Mouse (Mus musculus) left cerebral cortex, adult 2 months (tissue): Measurements from ENCODE around the gene Map3k12. TPM values are rescaled to one million over a fixed set of nuclear protein-coding genes. Genes with fewer than 3 reads are reported as not detected.

Experiments used
- DNase-seq, 2 experiments: peaks; one replicate each; pipeline ENCODE4 v3.0.0; 2021 to 2022; ENCODE audit warnings: low spot score in 2 of 2, mixed read lengths in 1 of 2; ENCODE audit errors: extremely low spot score in 1 of 2
- H3K27ac ChIP-seq: fragments of 200-600 bp; 2 replicates; pipeline ENCODE4 v1.8.1; 2022
- H3K4me3 ChIP-seq: fragments of 200-600 bp; 2 replicates; pipeline ENCODE4 v1.8.1; 2022
- CTCF ChIP-seq: fragments of 200-600 bp; IDR thresholded peaks from 2 replicates; pipeline ENCODE4 v1.8.1; 2022; ENCODE audit warnings: antibody characterized with exemption, mild to moderate bottlenecking, moderate library complexity
- intact Hi-C: fragments of 180-260 bp; cut with DNase I; formaldehyde crosslinking; loops from one replicate; pipeline ENCODE4 v1.15.1; 2025
- total RNA-seq, 2 experiments: library from RNA; stranded (reverse); gene quantifications; 2 replicates each; pipeline ENCODE4 v1.2.3; 2021

Map3k12 gene
- total RNA-seq, 2 experiments from 2014 or later, result 96.5 to 96.8 TPM

DNA sequence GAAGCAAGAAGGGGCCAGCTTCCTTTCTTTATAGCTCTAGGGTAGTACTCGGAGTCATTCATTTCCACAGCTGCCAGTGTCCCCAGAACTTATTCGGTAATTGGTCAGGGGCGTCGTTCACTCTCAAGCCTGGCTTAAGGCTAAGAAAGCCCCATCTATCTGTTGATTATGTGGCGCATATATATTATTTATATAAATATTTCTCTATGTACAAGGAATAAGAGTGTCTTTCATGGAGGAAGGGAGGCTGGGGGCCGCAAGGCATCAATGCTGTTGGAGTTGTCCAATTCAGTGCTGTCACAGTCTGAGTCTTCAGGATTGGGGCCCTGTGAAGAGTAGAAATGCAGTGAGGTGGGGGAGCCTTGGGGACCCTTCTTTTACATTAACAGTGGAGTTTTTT lies 17.0 kb downstream of the Map3k12 start:
- no peak for TF ChIP-seq CTCF
- DNase-seq, result no peak
- Histone ChIP-seq H3K4me3 (no peak overlapping the region), H3K27ac (no peak overlapping the region)
- intact Hi-C loops, result no loop called here

DNA sequence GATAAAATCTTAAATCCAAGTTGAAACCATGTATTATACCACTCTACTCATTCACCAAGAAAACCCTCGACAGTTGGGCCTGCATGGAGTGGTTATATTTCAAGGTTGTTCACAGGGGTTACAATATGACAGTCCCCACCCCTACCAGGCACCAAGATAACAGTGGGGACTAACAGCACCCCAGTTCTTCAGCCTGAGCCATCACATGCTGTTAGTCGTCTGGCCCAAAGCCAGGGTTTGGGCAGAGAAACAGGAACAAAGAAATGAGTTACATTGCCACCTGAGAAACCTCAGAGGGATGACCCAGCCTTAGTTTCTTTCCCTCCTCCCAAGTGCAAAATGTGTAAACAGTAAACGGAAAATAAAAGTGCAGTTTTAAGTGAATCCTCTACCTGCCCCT lies 17.5 kb downstream of the Map3k12 start:
- intact Hi-C loops, result no loop called here
- no peak for TF ChIP-seq CTCF
- H3K27ac ChIP-seq, result peak overlapping the region; percentile 33; the same call in 1 of the 2 replicates
- H3K4me3 ChIP-seq, result no peak overlapping the region
- DNase-seq, result no peak

DNA sequence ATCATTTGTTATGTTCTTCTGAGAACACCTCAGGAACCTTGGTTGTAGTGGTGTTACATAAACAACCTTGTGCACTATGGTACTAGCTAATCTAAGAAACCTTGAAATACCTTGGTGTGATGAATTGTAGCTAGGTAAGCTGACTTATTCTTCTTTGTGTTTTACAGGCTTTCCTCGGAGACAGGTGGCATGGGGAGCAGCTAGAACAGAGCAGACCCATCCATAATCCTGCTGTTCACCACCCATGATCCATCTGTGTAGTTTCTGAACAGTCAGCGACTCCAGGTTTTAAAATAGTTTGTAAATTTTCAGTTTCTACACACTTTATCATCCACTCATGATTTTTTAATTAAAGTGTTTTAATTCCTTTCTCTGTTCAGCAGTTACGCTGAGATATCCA lies 18.5 kb downstream of the Map3k12 start:
- DNase-seq, result no peak
- intact Hi-C loops, result no loop called here
- no peak for TF ChIP-seq CTCF
- peak overlapping the region; percentile 24; the same call in 1 of the 2 replicates for H3K27ac ChIP-seq
- H3K4me3 ChIP-seq, result no peak overlapping the region

DNA sequence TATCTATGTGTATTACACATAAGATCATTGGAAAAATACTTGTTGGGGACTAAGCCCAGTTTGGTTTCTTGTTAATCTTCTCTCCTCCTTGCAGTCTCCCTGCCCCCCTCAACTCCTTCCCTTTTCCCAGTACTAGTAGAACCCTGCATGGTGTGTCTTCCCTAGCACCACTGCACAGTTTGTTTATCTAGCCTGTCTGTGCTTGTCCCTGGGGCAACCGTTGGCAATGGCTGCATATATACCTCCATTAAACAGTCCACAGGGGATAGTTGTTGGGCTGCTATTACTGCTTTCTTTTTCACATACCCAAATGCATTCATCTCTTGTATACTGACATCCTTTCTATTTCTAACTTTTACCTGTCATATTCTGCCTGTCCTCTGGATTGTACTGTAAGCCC lies 29.2 kb downstream of the Map3k12 start:
- H3K27ac ChIP-seq, result no peak overlapping the region
- no peak overlapping the region for H3K4me3 ChIP-seq
- intact Hi-C loops, result loop anchor here (2.0 kb wide), 1 partner anchor 15 kb away; no protein-coding TSS in a partner anchor
- DNase-seq, result no peak
- no peak for TF ChIP-seq CTCF

DNA sequence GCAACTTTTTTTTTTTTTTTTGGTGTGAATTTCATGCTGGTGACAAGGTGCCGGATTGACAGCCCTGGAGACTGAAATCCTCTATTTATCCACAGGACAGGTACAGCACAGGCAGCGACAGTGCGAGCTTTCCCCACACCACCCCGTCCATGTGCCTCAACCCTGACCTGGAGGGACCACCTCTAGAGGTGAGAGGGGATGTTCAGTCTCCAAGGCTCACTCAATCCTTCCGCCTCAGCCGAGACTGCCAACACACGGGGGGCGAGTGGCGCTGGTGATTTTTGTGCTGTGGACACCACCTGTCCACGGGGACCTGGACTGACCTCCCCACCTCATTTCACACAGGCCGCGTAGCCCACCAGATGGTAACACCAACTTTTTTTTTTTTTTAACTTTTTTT lies 31.0 kb downstream of the Map3k12 start:
- Histone ChIP-seq H3K27ac (no peak overlapping the region), H3K4me3 (no peak overlapping the region)
- intact Hi-C loops, result no loop called here
- no peak for DNase-seq
- TF ChIP-seq CTCF, result no peak

DNA sequence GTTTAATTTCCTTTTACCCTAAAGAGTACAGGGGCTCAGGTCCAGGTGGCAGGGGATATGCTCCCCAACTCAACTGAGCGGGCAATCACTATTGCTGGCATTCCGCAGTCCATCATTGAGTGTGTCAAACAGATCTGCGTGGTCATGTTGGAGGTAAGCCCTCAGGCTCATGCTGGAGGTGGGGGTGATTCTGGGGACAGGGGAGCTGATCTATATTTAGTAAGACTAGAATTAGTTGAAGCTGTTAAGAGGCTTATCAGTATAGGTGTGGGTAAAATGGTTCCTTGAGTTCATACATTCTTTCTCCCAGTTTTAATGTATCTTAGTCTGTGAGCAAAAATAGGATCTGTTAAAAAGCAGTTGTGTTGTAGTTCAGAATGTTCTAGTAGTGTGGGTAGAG lies 33.7 kb downstream of the Map3k12 start:
- Histone ChIP-seq H3K4me3 (no peak overlapping the region), H3K27ac (no peak overlapping the region)
- no peak for TF ChIP-seq CTCF
- no peak for DNase-seq
- intact Hi-C loops, result no loop called here

DNA sequence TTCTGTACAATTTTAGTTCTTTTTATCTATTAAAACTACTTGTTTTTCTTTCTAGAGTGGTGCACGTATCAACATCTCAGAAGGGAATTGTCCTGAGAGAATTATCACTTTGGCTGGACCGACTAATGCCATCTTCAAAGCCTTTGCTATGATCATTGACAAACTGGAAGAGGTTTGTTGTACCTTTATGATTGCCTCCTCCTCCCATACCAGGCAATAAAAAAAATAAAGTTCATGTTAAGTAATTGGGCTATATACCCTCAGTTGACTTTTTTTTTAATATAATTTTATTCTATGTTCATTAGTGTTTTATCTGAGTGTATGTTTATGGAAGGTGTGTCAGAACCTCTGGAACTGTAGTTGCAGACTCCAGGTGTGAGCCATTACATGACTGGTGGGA lies 42.3 kb downstream of the Map3k12 start:
- no peak overlapping the region for H3K4me3 ChIP-seq
- TF ChIP-seq CTCF, result no peak
- intact Hi-C loops, result no loop called here
- no peak overlapping the region for H3K27ac ChIP-seq
- DNase-seq, result no peak

DNA sequence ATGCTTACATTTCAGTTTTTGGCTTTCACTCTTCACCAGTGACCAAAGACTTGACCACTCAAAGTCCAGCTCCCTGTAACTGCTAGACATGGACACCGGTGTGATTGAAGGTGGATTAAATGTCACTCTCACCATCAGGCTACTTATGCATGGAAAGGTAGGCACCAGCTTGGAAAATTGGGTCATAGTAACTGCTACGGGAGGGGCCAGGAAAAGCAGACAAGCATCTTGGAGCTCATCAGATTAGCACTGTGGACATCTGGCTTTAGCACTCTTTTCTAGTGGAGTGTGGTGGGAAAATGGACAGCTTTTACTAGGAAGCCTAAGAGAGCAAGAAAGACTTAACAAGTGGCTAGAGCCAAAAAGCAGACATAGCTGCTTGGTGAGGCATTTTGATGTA lies 43.6 kb downstream of the Map3k12 start:
- no peak for TF ChIP-seq CTCF
- intact Hi-C loops, result loop anchor here (2.0 kb wide), 1 partner anchor 16 kb away; no protein-coding TSS in a partner anchor
- Histone ChIP-seq H3K27ac (no peak overlapping the region), H3K4me3 (no peak overlapping the region)
- DNase-seq, result no peak

DNA sequence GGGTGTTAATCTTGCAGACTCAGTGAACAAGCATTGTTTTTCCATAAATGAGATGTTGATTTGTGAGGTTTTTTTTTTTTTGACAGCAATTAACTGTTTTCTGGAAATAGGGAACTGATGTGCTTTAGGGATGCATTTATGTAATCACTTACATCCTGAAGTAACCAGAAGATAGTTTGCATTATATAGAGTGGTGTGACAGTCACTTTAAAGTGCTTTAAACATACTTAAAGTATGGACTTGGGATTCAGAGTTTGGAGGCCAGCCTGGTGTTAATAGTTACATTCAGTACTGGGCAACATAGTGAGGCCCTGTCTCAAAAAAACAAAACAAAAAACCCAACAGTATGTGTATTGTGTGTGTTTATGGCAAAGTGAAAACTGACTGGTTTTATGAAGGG lies 45.1 kb downstream of the Map3k12 start:
- DNase-seq, result no peak
- intact Hi-C loops, result loop anchor here (2.0 kb wide), 1 partner anchor 17 kb away; no protein-coding TSS in a partner anchor
- TF ChIP-seq CTCF, result no peak
- H3K27ac ChIP-seq, result peak overlapping the region; percentile 95; the same call in 1 of the 2 replicates
- H3K4me3 ChIP-seq, result peak overlapping the region; percentile 59

DNA sequence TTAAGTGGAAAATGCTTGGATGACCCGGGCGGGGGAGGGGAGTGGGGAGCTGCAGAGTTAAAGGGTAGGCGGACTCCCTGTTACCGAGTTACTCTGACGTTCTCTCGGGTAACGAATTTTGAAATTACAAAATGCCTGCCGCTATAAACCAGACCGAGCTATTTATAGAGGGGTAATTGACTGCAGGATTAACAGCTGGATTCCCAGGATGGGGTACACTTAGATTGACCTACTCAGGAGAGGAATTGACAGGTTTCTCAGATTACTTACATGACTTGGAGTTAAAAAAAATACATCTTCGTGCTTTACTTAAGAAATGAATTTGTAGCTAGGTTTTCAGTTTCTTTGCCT lies 45.6 kb downstream of the Map3k12 start:
- no peak for DNase-seq
- TF ChIP-seq CTCF, result no peak
- intact Hi-C loops, result no loop called here
- peak overlapping the region; percentile 59 for H3K4me3 ChIP-seq
- H3K27ac ChIP-seq, result peak overlapping the region; percentile 95

DNA sequence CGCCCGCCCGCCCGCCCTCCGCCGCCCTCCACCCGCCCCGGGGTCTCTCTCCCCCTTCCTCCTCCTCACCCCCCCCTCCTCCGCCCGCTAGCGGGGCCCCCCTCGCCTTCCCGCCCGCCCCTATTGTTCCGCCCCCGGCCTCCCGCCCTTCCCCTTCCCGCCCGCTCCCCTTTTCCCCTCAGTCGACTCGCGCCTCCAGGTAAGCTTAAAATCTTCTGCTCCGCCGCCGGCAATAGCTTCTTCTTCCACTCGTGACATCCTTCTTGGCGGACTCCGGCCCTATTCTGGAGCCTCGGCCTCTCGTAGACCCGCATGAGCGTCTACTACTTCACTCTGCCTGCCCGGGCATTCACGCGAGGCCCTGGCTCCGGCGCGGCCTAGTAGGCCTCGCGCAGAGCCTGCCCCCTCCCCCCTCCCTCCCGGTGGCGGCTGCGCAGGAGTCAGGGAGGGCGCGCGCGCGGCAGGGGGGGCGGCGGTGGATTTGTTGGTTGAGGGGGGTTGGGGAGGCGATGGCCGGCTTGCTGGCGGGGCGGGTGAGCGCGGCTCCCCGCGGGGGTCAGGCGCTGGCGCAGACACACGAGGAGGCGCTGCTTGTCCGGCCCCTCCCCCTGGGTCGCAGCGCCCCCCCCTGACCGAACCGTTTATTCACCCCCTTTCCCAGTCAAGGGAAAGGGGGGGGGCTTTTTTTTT lies 46.1 kb downstream of the Map3k12 start:
- TF ChIP-seq CTCF, result peak; percentile 16; the same call in 1 of the 2 replicates
- Histone ChIP-seq H3K27ac (peak overlapping the region; percentile 95), H3K4me3 (peak overlapping the region; percentile 59)
- intact Hi-C loops, result loop anchor here (1.0 kb wide), 2 partner anchors 47 to 65 kb away; partner anchors contain the start of gene Map3k12
- DNase-seq, result peak; percentile 67 to 79

DNA sequence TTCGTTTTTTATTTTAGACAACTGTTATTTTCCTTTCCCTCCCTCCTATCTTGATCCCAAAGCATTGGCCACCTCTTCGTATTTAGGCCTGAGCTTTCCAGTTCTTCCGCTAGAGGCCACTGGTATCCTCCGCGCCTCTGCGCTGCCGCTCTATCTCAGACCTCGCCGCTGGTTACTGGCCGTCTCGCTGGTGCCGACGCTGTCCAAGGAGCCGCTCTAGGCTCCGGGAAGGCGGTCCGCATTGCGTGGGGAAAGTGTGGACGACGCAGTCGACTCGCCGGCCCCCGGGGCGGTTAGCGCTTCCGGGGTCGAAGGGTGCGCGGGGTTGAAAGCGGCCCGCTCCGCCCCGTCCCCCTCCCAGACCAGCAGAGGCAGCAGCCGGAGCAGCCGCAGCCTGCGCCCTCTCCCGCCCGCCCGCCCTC lies 46.7 kb downstream of the Map3k12 start, which contains the start of gene Pcbp2:
Gene Pcbp2 (plus strand): TSS at position 357 of the 422 bp plus-strand sequence.
- Histone ChIP-seq H3K27ac (peak within 1 kb of the TSS; percentile 95), H3K4me3 (peak within 1 kb of the TSS; percentile 59)
- peak; percentile 98 for TF ChIP-seq CTCF
- intact Hi-C loops, result loop anchor here (1.0 kb wide), 2 partner anchors 47 to 65 kb away; partner anchors contain the start of gene Map3k12
- DNase-seq, result peak; percentile 95 to 97
